Mouse (Mus musculus): ENCODE measurements around the gene Iqck.
A peak's percentile ranks its signal among the peaks of the same experiment; 100 is the strongest.

The Iqck gene

DNA sequence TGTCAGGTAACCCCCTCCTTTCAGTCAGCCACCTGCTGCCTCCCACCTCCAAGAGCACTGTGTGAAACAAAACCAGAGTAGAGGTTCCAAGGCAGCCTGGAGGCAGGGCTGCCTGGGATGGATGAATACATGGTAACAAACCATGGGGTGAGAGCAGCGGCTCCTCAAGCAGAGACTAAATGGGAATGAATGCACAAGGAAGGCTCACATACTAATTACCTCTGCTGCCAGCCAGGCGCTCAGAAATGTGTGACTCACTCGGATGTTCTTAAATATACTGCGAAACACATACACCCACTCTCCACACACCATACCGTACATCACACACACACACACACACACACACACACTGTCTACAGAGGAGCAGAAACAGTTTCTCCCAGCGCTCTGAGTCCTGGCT lies 134.7 kb downstream of the Iqck start:
- DNase-seq (ENCODE audit: low spot score): peak; percentile 61

DNA sequence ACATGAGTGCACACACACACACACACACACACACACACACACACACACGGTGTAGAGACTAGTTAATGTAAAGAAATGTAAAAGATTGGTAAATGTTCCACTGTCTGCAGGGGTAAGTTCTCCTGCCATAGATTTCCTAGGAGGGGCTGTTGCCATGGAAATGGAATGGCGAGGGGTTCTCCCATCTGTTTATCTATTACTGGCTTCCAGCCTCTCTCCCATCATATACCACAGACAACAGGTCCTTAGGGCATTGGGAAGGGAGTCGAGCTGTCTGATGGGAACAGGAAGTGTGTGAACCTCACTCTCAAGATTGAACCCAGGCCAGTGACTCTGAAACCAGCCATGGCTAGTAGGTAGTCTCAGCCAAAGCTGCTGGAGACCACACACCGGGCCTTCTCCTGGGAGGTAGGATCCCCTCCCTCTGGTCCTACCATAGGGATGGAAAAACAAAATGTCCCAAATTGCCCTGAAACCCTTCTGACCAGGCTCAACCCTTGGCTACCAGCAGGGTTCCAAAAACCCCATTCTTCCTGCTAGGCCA lies 135.9 kb downstream of the Iqck start:
- no peak for DNase-seq (ENCODE audit: low spot score)

DNA sequence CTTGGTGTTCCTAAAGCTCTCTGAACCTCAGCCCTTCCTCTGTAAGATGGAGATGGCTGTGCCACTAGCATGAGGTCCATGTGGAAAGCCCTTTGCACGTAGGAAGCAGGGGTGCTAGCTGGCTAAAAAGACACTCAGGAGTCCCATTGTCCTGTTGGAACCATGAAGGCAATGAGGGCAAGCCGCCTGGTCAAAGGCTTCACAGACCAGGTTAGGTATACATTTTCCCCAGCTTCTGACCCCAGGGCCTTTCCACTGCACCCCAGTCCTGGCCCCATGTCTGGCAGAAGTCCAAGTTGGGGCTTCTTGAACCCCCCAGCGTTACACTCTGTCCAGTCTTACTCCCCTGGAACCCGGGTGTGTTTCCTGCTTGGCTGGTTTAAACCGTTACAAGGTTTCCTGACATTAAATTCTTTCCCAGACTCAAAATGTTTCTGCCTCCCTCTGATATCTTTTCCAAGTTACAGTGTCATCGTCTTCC lies 136.6 kb downstream of the Iqck start:
- DNase-seq (ENCODE audit: low spot score): no peak

DNA sequence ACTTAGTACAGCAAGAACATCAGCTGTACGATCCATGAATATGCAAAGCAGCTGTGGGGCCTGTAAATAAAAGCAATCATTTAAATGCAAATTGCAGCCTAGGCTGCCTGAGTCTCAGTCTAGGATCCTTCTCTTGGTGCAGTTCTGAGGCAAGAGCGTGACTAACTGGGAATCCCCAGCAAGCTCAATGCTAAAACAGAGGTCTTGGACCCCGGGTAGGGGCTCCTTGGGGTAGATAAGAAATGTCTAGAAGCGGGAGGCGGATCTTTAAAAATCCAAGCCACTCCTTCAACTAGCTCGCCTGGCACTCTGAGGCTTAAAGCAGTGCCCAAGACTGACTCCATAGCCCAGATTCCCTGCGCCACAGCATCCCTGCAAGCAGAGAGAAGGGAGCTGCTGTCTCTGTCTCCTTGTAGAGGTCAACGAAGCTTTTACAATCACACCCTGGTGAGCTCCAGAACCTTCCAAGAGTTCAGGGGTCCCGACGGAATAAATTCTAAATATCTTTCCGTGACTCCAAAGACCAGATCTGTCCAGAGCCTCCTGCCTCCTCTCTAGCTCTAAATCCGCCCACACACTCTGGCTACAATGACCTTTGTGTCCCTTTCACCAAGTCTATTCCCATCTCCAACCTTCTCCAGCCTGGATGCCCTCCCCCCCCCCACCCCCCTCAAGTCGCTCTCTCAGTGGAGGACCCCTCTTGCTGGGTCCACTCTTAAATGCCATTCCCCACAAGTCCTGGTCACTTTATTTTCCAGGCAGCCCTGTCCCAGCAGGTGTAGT lies 137.3 kb downstream of the Iqck start:
- no peak for DNase-seq (ENCODE audit: low spot score)

DNA sequence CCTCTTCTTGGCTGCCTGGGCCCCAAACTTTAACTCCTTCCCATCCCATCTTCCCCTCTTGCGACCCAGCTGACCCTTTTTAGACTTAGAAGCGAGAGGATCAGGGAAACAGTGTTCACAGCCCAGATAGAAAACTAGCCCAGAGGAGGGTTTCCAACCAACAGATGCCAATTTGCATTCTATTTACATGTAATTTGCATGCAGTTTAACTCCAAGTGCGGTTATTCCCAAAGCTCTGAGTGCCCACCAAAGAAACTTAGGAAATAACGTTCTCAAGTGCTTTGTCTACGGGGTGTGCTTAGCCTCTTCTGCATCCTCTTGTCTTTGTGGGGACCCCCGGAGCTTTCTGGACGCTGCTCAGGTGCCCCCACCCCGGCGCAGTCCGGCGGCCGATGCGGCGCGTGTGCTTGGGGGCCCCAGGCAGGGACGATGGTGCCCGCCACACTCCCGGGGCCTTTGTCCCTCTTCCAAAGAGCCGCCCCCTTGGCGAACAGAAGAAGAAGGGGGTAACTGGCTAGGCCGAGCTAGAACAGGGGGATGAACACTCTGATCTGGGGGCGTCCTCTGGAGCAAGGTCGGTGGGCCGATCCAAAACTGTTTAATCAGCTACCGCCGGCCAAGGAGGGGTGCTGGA lies 138.2 kb downstream of the Iqck start:
- DNase-seq (ENCODE audit: low spot score): no peak

DNA sequence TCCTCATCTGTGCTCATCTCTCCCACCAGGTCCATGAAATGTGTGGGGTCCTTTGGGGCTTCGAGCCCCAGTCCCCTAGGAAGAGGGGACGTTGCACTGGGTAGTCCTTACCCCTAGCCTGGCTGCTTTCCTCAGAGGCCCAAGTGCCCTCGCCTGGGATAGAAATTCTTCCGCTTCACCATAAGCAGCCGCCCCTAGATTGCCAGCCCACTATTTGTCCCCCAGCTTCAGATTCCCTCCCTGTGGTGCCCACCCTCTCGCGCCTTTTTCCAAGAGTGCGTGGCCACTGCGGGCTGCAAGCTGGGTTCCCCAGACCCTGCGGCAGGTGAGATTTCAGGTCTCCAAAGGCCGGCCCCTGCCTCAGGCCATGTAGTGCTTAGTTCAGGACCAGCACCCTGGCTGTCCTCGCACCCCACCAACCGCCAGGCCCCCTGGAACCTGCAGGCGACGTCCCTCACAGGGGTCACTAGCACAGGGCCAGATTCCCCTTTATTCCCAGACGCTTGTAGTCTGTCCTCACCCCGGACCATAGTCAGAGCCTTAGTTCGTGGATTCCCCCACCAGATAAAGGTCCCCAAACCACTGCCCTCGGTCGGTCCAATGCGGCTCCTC lies 138.8 kb downstream of the Iqck start:
- DNase-seq (ENCODE audit: low spot score): no peak

DNA sequence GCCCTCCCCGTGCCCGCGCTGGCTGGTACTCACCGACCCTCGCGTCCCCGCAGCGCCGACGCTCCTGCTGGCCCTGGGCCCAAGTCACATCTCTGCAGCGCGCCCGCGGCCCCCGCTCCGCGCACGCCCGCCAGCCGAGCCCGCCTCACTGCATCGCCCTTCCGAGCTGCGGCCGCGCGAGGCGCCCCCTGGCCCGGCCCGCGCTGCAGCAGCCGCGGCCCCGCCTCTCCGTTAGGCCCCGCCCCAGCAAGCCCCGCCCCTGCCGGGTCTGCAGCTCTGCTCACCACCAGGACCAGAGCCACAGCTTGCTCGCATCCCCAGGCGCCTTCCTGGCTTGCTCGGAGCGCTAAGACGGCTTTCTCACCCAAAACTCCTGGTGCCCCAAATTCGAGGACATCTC lies 139.5 kb downstream of the Iqck start, which contains the start of gene Gprc5b:
TSS of gene Gprc5b (minus strand) at position 205 of the 400 bp plus-strand sequence.
- peak; percentile 83 for DNase-seq (ENCODE audit: low spot score)

DNA sequence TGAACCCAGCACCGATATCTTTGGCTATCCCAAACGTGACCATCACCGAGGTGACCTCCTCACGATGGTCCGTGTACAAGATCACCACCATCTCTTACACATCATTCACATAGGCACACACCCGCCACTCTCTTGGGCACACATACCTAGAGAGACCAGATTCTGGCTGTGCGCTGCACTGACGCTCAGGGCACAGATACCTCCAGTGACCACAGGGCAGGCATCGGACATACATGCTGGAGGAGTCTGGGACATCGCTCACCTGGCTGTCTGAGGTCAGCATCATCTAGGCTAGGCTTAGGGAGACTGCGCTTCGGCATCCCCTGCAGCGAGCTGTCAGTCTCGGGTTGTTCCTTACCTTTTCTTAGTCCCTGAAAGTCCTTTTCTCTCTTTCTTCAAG lies 140.1 kb downstream of the Iqck start:
- no peak for DNase-seq (ENCODE audit: low spot score)

DNA sequence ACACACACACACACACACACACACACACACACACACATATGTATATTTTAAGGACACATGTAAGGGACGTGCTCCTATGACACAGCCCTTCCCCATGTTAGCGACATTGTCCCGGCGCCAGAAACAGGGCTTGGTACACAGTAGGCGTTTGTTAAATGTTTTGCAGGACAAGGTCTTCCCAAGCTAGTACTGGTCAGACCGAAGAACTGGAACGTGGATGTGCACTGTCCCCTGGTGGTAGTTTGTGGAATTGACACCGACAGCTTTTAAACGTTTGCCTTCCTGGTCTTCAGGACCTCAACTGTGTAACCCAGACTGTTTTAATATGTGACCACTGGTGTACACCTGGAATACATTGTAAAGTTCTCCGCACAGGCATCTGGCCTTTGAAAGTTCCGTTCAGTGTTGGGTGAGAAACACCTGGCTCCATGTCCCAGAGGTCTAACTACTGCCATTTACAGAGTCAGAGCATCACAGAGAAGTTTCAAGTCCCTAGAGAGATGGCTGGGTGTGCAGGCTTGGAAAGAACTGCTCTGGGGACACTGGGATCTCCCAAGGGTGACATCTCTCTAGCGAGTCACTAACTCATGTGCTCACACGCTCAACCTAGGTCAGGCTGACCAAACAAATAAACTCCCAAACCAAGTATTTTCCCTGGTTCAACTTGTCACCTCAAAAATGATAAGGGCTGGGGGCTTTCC lies 140.7 kb downstream of the Iqck start:
- peak; percentile 92 for DNase-seq (ENCODE audit: low spot score)

DNA sequence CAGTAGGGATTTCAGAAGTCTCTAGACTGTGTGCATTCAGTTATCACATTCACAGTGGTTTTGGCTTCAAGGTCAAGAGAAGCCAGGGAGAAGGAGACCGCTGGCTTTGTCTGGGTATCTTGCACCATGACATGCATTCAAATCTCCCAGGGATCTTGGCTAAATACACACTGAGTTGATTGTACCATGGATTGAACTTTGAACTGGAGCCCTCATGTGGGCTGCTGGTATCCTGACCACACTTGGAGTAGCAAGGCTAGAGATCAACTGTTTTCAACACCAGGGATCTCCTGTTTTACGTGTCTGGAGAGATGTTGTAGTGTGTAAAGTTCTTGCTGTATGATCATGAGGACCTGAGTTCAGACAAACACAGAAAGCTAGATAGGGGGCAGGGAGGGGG lies 144.3 kb downstream of the Iqck start:
- no peak for DNase-seq (ENCODE audit: low spot score)

DNA sequence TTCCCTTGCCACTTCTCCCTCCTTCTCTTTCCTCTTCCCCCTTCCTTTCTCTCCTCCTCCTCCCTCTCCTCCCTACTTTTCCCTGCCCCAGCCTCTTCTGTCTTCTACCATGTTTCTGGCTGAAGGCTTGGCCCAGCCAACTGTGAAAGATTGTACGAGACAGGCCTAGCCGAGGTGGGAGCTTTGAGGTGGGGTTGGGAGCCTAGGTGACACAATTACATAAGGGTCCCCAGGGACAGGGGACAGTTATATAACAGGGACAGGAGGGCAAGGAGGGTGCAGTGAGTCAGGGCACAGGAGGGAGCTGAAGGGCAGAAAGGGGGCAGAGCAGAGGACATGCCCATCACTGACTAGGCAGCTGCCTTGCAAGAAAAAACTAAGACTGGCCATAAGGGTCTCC lies 146.4 kb downstream of the Iqck start:
- no peak for DNase-seq (ENCODE audit: low spot score)

DNA sequence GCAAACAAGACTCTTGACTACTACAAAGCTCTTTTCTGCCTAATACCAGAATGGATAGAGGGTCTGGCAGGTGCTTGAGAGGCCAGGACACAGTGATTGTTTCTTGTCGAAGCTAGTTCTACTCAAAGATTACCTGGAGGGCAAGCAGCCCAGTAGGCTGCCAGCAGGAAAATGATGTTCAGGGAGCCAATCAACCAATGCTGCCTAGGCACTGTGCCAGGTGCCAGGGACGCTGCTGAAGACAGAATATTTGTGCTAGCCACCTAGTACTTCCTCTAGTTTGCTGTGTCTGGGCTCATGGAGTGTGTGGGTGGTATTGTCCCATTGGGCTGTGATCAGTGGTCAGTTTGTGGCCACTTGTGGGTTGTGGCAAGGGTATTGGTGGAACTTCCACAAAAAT lies 146.9 kb downstream of the Iqck start:
- no peak for DNase-seq (ENCODE audit: low spot score)

DNA sequence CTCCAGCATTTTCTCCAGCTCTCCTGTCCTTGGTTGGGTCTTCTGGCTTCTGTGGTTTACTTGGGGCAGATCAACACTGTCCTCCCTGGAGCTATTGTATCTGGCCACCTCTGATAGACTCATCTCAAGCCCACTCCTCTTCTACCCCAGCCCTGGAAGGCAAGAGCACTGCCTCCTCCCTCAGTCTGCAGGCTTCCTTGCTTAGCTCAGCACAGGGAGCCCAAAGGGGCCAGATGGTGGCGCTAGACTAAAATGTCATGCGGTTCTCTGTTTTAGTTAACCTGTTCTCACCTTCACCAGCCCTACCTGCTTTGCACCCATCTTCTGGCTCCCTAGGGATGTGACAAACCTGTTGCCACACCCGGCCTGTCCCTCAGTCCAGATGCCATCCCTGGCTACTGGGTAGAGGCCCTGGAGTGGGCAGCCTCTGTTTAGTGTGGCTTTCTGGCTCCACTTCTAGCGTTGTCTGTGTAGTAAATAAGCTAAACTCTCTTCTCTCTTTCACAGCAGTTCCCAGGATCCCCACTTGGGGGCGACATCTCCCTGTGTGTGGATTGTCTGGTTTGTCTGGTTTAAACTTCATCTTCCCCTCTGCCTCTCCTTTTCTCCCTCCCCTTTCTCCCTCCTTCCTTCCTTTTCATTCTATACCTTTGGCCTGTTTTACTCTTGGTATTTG lies 155.4 kb downstream of the Iqck start:
- DNase-seq (ENCODE audit: low spot score): peak; percentile 87

DNA sequence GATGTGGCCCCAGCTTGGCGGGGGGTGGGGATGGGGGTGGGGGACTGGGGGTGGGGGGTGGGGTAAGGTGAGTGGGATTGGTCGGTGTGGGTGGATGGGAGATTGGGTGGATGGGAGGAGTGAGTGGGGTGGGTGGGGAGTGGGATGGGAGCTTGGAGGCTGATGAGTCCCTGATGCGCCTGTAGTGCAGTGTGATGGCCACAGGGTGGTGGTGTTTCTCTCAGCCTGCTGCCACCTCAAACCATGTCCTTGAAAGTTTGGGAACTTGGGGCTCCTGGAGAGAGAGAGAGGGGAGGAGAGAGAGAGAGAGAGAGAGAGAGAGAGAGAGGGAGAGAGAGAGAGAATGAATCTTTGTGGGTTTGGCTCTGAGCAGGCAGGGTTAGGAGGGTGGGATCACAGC lies 160.2 kb downstream of the Iqck start:
- DNase-seq (ENCODE audit: low spot score): peak; percentile 19

DNA sequence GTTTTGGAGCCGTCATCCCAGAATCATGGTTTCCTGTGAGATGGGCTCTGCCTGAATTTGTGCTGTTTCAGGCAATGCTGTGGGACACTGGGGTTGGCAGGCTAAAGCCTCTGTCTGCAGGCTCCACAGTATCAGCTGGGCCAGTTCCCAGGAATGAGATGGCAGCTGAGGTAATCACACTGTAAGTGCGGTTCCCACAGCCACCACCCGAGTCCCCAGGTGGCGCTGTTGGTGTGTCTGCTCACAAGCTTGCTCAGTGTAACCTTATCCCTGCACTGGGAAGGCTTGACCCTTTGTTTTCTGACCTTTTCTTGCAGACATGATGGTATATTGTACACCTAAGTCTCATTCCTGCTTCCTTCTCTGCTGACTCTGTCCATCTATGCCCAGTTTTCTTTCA lies 164.0 kb downstream of the Iqck start:
- peak; percentile 45 for DNase-seq (ENCODE audit: low spot score)

All from layer of hippocampus, adult 11-12 months (tissue).